Mouse (Mus musculus): ENCODE data around the gene Ccndbp1.

DNA sequence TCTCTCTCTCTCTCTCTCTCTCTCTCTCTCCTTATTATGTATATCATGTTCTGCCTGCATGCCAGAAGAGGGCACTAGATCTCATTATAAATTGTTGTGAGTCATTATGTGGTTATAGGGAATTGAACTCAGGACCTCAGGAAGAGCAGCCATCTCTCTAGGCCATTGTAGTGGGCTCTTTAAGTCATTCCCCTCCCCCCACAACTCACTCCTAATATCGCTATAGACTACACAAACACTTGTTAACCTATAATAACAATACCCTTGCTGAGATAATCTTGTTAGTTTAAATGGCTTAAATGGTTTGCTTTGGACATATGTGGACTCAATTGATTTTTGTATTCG lies 29.5 kb upstream of the Ccndbp1 start:
- TF ChIP-seq POLR2A (IDR thresholded peaks at IDR 0.05; ENCODE audit: extremely low read depth, insufficient read depth, low read length), result no peak
- no peak for TF ChIP-seq CTCF (IDR thresholded peaks at IDR 0.05; ENCODE audit: low read depth, low read length)

All from liver, adult 2 months (tissue).